In the genomic region with DNA sequence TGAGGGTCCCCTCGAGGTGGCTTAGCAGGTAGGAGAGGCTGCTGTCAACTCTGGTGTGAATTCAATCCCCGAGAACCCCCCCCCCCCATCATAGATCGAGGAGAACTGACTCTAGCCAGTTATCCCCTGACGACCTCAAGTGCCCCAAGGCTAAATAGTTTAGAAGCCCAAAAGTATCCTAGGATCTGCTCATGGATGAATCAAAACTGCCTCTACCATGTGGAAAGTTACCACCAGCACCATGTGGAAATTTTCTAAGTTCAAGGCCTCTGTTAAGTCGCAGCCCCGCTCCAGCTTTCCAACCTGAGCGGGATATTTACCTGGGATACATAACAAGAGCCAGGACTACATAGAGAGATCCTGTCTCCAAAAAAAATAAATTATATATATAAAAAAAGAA, we compare ENCODE assay signal across 1 mouse cellular context.
TF ChIP-seq lines count a peak whose summit lies in the region.

No protein-coding gene starts in this region.

TF ChIP-seq in MEL, 35 proteins besides CTCF, POLR2A, EP300 and RAD21:
- no peak for TF ChIP-seq NRF1 (IDR thresholded peaks at IDR 0.05; ENCODE audit: insufficient read depth, low read depth, low read length, poor library complexity, severe bottlenecking)
- TF ChIP-seq ZC3H11A (IDR thresholded peaks at IDR 0.05; ENCODE audit: low read depth, low read length), result no peak
- TF ChIP-seq KAT2A (conservative IDR thresholded peaks at IDR 0.05; ENCODE audit: low read depth, low read length), result no peak
- no peak for TF ChIP-seq NELFE (IDR thresholded peaks at IDR 0.05; ENCODE audit: low read depth, low read length)
- TF ChIP-seq MXI1 (IDR thresholded peaks at IDR 0.05; ENCODE audit: low read depth, low read length), result peak; percentile 21; the same call in 1 of the 2 replicates
- TF ChIP-seq BHLHE40 (IDR thresholded peaks at IDR 0.05; ENCODE audit: borderline replicate concordance, low read depth, low read length), result no peak
- no peak for TF ChIP-seq USF1 (IDR thresholded peaks at IDR 0.05; ENCODE audit: low read depth, low read length)
